Mouse (Mus musculus) left cerebral cortex, adult 2 months (tissue): ENCODE measurements at regions not wholly inside any gene's neighbourhood (a gene's known extent, or its start where the extent isn't known, plus 50 kb on each side); places are given as distances from the start of the nearest gene placed in this dataset.

Experiments used
- DNase-seq, 2 experiments: peaks; one replicate each; pipeline ENCODE4 v3.0.0; 2021 to 2022; ENCODE audit warnings: low spot score in 2 of 2, mixed read lengths in 1 of 2; ENCODE audit errors: extremely low spot score in 1 of 2
- H3K27ac ChIP-seq: fragments of 200-600 bp; 2 replicates; pipeline ENCODE4 v1.8.1; 2022
- H3K4me3 ChIP-seq: fragments of 200-600 bp; 2 replicates; pipeline ENCODE4 v1.8.1; 2022
- CTCF ChIP-seq: fragments of 200-600 bp; IDR thresholded peaks from 2 replicates; pipeline ENCODE4 v1.8.1; 2022; ENCODE audit warnings: antibody characterized with exemption, mild to moderate bottlenecking, moderate library complexity
- intact Hi-C: fragments of 180-260 bp; cut with DNase I; formaldehyde crosslinking; loops from one replicate; pipeline ENCODE4 v1.15.1; 2025

DNA sequence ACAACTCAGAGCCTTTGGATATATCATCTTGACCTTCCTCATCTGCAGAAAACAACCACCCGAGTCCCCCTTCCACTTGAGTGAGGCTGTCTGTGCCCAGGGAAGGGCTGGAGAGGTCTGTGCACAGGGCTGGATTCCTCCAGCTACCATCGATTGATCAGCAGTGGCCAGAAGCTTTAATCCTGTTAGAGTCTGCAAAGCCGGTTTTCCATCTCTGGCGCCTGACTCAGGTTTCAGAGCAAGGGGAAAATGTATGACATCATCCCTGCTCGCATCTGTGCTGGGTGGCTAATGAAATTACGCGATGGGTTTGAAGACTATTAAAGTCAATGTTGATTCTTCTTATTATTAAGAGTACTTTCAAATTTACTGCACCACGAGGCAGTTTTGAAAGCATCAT, 229.4 kb upstream of the Slc30a5 start:
- intact Hi-C loops = no loop called here

DNA sequence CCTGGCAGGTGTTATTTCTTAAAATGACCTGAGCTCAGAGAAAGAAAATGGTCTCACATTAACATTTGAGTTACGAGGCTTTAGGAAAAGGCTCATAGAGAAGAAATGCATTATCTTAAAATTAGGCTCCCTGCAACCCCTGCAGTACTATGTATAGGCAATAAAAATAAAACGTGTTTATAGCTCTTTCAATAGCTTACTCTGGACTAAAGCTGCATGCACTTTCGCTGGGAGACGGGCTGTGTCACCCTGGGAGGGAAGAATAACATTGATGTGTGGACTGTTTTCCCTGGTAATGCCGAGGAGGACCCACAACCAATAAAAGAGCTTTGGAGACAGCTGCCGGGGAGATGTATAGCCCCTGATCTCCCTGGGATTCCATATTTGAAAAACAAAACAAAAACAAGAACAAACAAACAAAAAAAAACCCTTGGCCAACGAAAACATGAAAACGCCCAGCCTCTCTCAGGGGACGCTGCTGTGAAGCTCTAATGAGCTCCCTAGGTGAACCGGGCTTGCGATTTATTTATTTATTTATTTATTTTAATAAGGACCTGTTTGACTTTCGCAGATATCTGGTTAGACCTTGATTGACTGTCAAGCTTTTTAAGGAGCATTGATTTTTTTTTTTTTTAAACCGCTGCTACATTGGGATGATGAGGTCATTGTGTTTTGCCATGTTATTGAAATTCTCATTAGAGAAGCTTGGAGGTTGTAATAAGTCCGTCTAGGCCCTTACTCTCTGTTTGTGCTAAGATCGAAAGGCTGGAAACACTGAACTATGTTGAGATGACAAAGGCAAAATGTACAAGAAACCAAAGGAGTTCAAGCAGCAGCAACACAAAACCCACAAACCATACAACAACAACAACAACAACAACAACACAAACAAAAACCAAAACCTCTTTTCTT, 228.3 kb upstream of the Slc30a5 start:
- no peak overlapping the region for H3K27ac ChIP-seq
- intact Hi-C loops = no loop called here
- TF ChIP-seq CTCF = no peak
- no peak for DNase-seq
- H3K4me3 ChIP-seq = no peak overlapping the region

More for the DNA sequence above, 229.4 kb upstream of the Slc30a5 start:
- H3K4me3 ChIP-seq = no peak overlapping the region
- no peak for TF ChIP-seq CTCF
- DNase-seq = no peak
- no peak overlapping the region for H3K27ac ChIP-seq

DNA sequence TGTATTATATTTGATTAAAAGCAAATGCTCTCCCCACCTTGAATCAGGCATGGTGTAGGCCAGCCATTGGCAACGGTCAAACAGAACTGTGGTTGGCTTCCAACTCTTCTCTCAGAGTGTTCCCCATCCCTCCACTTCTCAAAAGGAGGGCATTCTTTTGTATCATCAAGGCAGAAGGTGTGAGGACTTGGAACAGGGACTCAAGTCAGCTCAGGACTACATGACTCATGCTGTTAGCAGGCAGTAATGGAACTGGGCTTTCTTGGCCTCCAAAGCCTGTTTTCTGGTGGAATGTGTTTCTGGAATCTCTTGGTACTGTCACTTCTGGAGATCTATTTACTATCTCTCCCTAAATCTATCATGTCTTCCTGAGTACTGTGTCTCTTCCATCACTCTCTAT, 216.3 kb upstream of the Slc30a5 start:
- TF ChIP-seq CTCF = no peak
- intact Hi-C loops = no loop called here
- DNase-seq = no peak
- H3K4me3 ChIP-seq = no peak overlapping the region
- H3K27ac ChIP-seq = no peak overlapping the region

DNA sequence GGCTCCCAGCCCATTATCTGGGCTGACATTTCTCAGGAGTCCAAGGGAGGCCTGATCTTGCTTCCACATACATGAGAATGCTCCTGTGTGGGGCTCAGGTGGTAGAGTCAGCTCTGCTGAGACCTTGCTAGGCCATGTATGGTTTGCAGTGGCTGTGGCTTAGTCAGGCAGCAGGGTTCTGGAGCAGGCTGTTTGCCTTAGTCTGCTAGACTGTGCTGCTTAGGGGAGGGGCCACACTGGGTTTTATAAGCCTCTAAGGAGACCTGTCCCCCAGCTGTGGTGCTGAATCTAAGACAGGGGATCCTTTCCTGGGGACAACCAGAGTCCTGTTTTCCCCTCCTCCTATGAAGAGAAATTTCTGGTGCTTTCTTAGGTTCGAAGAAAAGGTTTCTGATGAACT, 199.4 kb upstream of the Slc30a5 start:
- no peak overlapping the region for H3K27ac ChIP-seq
- no peak overlapping the region for H3K4me3 ChIP-seq
- no peak for TF ChIP-seq CTCF
- intact Hi-C loops = no loop called here
- no peak for DNase-seq

DNA sequence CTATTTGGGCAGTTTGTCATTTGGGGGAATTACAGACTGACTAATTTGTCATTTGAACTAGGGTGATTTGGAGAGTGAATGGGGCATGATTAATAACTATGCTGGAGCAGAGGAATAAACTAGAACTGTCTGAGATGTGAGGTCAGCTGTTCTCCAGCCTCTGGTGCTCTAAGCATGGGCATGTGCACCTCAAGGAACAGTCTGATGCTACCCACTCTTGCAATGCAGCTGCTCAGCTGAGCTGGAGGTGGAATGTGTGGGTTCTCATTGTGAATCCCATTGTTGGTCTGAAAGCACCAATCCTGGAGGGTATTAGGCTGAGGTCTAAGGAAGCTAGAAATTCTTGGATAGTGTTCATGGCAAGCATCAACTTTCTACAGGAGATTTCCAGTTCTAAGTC, 192.8 kb upstream of the Slc30a5 start:
- Histone ChIP-seq H3K4me3 (no peak overlapping the region), H3K27ac (no peak overlapping the region)
- intact Hi-C loops = loop anchor here (5.0 kb wide), 2 partner anchors 64 to 196 kb away; no protein-coding TSS in a partner anchor
- TF ChIP-seq CTCF = no peak
- DNase-seq = no peak

DNA sequence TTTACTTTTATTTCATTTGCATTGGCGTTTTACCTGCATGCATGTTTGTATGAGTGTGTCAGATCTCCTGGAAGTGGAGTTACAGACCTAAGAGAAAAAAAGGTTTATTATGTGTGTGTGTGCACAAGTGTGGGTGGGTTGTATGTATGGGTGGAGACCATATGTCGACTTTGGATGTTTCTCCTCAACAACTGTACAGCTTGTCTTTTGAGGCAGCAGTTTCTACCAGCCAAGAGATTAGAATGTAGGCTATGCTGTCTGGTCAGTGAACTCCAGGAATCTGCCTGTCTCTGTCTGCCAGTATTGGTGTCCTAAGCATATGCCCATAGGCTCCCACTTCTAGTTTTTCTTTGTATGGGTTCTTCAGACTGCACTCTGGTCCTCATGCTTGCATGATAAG, 192.3 kb upstream of the Slc30a5 start:
- intact Hi-C loops = loop anchor here (1.0 to 5.0 kb wide), 3 partner anchors 63 to 197 kb away; no protein-coding TSS in a partner anchor
- Histone ChIP-seq H3K4me3 (no peak overlapping the region), H3K27ac (no peak overlapping the region)
- TF ChIP-seq CTCF = no peak
- DNase-seq = no peak

DNA sequence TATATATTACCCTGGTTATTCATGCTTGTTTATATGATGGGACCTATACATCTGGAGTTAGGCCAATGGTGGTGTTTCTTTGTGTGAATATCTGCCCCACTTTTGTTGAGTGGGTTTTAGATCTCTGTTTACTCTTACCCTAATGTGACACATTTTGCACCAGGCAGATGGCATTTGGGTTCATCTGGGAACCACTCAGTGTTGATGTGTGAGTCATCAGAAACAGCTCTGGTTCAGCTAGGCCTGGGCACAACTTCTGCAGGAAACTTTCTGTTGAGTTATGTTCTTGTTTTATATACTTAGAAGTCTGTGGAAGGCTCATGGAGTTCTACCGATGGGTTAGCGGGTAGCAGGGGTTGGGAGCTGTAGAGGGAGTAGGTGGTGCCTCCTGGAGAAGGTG, 191.7 kb upstream of the Slc30a5 start:
- intact Hi-C loops = loop anchor here (1.0 to 5.0 kb wide), 3 partner anchors 63 to 197 kb away; no protein-coding TSS in a partner anchor
- no peak for TF ChIP-seq CTCF
- Histone ChIP-seq H3K4me3 (no peak overlapping the region), H3K27ac (no peak overlapping the region)
- DNase-seq = peak in 1 of 2 experiments; percentile 15

DNA sequence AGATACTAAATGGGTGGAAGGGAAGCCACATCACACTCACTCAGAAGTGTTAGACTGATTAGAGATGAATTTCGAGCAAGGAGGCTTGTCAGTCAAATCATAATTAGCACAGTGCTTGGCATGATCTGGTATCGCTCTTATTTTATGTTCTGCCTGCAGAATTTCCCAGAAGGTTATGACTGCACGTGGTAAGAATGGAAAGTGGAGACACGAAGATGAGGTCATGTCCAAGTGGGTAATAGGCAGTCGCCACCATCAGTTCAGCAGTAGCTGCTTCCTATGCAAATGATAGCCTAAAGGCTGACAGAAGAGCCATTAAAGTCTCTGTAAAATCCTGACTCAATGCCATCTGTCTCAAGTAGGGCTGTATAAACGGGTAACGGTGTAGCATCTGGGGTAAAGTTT, 186.0 kb upstream of the Slc30a5 start:
- Histone ChIP-seq H3K4me3 (no peak overlapping the region), H3K27ac (no peak overlapping the region)
- DNase-seq = no peak
- TF ChIP-seq CTCF = no peak
- intact Hi-C loops = no loop called here

DNA sequence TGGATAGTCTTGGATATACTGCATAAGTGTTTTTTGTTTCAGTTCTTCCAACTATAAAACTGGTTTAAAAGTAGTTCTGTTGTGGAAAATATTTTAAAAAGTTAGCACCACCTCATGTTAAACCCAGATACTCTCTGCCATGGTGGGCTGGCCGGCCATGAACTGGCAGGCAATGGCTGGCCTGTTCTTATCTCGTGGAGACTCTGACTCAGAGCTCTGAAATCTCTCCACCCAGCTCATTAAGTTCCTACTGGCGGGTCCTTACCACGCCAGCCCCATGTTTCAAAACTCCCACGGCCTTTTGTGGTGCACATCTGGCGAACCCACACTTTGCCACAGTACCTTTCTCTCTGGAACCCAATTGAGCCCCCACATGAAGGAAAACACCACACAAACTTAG, 183.8 kb upstream of the Slc30a5 start:
- TF ChIP-seq CTCF = no peak
- intact Hi-C loops = no loop called here
- Histone ChIP-seq H3K4me3 (no peak overlapping the region), H3K27ac (no peak overlapping the region)
- no peak for DNase-seq

DNA sequence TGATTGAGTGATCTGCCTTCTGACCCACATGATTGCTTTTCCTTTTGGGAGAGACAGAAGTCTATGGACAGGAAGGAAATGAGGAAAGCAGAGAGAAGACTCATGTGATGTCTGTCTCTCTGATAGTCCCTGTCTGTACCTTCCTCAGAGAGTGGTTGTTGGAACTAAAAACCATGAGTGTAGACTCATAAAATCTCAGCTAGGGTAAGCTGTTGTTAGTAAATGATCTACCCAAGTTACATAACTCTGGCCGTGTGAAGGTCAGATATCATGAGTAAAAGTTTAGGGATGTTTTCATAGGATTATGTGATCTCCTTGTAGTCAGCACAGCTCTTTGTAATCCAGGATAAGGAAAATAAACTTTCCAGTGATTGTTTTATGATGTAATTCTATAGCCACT, 183.0 kb upstream of the Slc30a5 start:
- H3K27ac ChIP-seq = no peak overlapping the region
- no peak for TF ChIP-seq CTCF
- no peak overlapping the region for H3K4me3 ChIP-seq
- intact Hi-C loops = no loop called here
- no peak for DNase-seq

DNA sequence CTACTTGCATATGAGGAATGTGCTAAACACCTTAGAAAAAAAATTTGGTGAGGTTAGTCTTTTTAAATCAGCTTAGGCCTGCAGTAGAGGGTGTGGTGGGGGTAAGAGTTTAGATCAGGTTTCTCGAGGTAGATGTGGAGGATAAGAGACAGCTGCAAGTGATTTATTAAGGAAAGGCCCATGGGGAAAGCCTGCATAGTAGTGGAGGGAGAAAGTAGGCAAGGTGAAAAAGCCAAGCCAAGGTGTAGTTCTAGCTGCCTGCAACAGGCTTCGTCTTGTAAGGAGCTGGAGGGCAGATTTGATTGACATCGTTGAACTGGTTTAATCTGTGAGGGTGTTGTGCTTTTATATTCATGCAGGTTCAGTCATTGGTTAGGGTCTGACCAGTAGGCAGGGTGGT, 182.2 kb upstream of the Slc30a5 start:
- no peak overlapping the region for H3K27ac ChIP-seq
- intact Hi-C loops = no loop called here
- TF ChIP-seq CTCF = no peak
- no peak overlapping the region for H3K4me3 ChIP-seq
- DNase-seq = no peak

DNA sequence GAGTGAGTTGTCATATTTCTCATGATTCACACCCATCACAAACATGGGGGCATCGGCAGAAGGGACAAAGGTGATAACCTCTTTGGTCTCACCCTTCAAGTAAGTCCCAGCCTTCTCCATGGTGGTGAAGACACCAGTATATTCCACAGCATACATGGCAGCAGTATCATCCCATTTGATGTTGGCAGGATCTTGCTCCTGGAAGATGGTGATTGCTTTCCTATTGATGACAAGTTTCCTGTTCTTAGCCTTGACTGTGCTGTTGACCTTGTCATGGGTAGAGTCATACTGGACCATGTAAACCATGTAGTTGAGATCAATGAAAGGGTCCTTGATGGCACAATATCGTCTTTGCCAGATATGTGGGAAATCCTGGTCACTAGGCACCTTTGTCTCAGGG, 180.4 kb upstream of the Slc30a5 start:
- H3K4me3 ChIP-seq = no peak overlapping the region
- H3K27ac ChIP-seq = no peak overlapping the region
- no peak for TF ChIP-seq CTCF
- no peak for DNase-seq
- intact Hi-C loops = no loop called here

DNA sequence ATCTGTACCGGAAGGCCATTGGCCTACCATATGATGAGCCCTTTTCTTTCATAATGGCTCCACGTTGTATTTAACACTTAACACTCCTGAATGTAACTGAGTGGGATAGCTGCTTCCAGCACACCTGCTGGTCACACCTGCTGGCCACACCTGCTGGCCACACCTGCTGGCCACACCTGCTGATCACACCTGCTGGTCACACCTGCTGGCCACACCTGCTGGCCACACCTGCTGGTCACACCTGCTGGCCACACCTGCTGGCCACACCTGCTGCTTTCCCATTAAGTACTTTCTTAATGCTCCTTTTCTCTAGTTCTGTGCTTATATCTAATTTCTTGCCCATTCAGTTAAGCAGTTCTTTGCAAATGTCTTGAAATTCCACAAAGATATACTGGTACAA, 157.4 kb upstream of the Slc30a5 start:
- intact Hi-C loops = no loop called here
- DNase-seq = no peak
- H3K4me3 ChIP-seq = no peak overlapping the region
- H3K27ac ChIP-seq = no peak overlapping the region
- no peak for TF ChIP-seq CTCF
